Mouse (Mus musculus): ENCODE results near the gene Ift140.

DNA sequence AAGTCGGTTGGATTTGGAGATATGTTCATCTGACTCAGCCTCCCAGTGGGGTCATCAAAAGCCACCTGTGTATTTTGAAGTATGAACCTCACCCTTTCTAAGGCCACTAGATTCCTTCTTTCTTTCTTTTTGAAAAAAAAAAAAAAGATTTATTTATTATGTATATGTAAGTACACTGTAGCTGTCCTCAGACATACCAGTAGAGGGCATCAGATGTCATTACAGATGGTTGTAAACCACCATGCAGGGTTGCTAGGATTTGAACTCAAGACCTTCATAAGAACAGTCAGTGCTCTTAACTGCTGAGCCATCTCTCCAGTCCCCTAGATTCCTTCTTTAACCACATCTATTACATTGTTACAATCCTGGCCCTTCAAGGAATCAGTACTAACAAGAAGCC lies 114.2 kb downstream of the Ift140 start:
- TF ChIP-seq TAL1 (IDR thresholded peaks at IDR 0.05; ENCODE audit: low read length) (no peak), GATA1 (IDR thresholded peaks at IDR 0.05; ENCODE audit: low read length) (no peak)
